In the genomic region with DNA sequence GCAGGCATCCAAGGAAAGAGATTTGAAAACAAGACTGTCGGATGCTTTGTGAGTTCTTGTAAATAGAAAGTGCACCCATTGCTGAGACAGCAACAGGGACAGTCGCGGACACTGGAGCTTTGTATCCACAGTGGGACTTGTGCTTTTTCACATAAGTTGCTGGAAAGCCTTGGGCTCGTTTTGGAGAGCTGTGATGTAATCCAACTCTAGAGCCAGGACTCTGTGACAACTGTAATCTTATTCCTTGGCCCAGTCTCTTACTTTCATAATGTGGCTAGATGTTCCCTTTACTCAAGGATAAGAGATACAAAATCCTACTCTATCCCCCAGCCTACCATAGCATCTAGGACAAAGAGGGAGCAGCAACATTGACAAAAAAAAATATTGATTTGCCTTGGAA, we compare ENCODE assay signal across 11 mouse cellular contexts.
"Had no signal": no experiment of that assay in that cellular context is flagged by ENCODE, and none has a peak within 500 bp of the region (broad histone marks: within the 10 kb centered on the region; RNA-seq: fewer than 3 reads in every experiment).

No protein-coding gene starts in this region.

- H3K9me3 ChIP-seq: limb, embryonic 12.5 days; liver, embryonic 13.5 days; lung, embryonic 15.5 days; midbrain, embryonic 13.5 days had no signal

- H3K27ac ChIP-seq: layer of hippocampus, adult 2 months; limb, embryonic 12.5 days; liver, embryonic 13.5 days; lung, embryonic 15.5 days; midbrain, embryonic 13.5 days had no signal

- ATAC-seq: liver, postnatal 0 days; midbrain, embryonic 13.5 days had no signal

- H3K9ac ChIP-seq: limb, embryonic 12.5 days; liver, embryonic 13.5 days; liver, postnatal 0 days; lung, embryonic 15.5 days; midbrain, embryonic 13.5 days had no signal

- H3K27me3 ChIP-seq: limb, embryonic 12.5 days; liver, embryonic 13.5 days; lung, embryonic 15.5 days; midbrain, embryonic 13.5 days had no signal

- H3K4me2 ChIP-seq: limb, embryonic 12.5 days; liver, embryonic 13.5 days; lung, embryonic 15.5 days; midbrain, embryonic 13.5 days had no signal

- H3K36me3 ChIP-seq: limb, embryonic 12.5 days; liver, embryonic 13.5 days; lung, embryonic 15.5 days; midbrain, embryonic 13.5 days had no signal

- H3K4me1 ChIP-seq: limb, embryonic 12.5 days; liver, embryonic 13.5 days; lung, embryonic 15.5 days had no signal

- DNase-seq: kidney, postnatal 4 days; liver; liver, embryonic 13.5 days; liver, postnatal 0 days; right cerebral cortex, adult 18-20 months; right cerebral cortex, postnatal 25 days; thymus, postnatal 36 days had no signal

- H3K4me3 ChIP-seq: layer of hippocampus, adult 2 months; limb, embryonic 12.5 days; liver, embryonic 13.5 days; lung, embryonic 15.5 days; midbrain, embryonic 13.5 days had no signal
